Mouse (Mus musculus): Measurements from ENCODE around the gene Nck2. TPM values are rescaled to one million over a fixed set of nuclear protein-coding genes. Genes with fewer than 3 reads are reported as not detected.

Nck2 gene
- polyA plus RNA-seq, 1 experiment from 2014 or later = 38.1 TPM

DNA sequence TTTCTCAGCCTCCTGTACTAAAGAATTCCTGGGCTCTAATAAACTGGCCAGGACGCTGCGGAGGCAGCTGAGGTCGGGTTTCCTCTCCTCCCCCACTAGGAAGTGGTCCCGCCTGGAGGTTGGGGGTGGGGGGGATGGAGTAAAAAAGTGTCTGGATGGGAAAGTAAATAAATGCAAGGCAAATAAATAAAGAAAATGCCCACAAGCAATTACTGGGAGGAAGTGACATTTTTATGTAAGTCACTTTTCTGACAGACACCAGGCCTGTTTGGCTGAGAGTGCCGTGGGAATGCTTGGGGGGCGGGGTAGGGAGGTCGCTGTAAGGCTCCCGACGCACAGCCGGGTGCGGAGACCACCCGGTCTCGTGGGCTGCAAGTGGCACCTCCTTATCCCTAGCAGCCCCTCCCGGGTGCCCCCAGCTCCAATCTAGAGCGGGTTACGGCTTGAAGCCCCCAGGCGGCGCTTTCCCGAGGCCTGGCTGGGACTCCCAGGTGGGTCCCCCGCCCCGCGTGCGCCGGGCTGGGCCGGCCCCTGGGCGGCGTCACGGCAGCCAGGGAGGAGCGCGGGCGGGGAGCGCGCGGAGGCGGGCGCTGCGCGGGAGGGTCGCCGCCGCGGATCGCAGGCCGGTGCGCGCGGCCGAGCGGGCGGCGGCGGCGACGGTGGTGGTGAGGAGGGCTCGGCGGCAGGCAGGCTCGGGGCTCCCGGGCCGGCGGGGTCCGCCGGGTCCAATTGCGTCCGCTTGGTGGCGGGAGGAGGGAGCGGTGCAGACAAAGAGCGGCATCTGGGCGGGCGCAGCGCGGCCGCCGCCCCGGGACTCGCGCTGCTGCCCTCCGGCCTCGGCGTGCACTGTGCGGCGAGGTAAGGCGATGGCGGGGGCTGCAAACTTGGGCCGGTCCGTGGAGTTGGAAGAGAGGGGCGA is 1.1 kb downstream of the Nck2 start:
- under 1% methylated on average over 68 of the region's 86 CpGs for WGBS
- DNase-seq (ENCODE audit: low spot score) (peak; percentile 93), ATAC-seq (replicated peaks; ENCODE audit: low FRiP score, low TSS enrichment, low read depth) (peak; percentile 92)
- Histone ChIP-seq H3K4me3 (ENCODE audit: low read depth, low read length) (peak overlapping the region; percentile 89), H3K4me1 (replicated peaks; ENCODE audit: control insufficient read depth, insufficient read depth, low read length) (peaks cover 32% of the 10 kb centered on the region), H3K9ac (ENCODE audit: low read length) (peak overlapping the region; percentile 96), H3K27ac (ENCODE audit: low read depth) (peak overlapping the region; percentile 90), H3K9me3 (ENCODE audit: control insufficient read depth, low read length) (no peaks in the 10 kb centered on the region), H3K27me3 (replicated peaks; ENCODE audit: control insufficient read depth, insufficient read depth, low read length) (no peaks in the 10 kb centered on the region), H3K4me2 (ENCODE audit: low read length) (peak overlapping the region; percentile 94), H3K36me3 (ENCODE audit: control insufficient read depth, insufficient read depth, low read length) (no peaks in the 10 kb centered on the region)

DNA sequence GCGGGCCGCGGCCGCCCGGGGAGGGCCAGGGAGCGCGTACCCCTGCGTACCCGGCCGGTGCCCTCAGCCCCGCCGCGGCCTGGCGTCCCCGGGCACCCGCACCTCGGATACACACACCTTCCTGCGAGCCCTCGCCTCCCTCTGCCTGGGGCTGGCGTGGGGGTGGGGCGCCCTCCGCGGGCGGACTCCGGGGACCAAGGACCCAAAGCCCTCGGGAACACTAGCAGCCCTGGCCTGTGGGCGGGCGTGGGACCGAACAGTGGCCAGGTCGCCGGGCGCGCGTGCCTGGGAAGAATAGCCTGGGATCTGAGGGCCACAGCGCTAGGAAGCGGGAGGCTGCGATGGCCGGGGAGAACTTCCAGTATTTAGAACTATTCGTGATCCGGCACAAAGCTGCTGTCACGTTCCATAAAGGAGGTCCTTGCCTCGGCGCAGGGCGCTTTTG is 1.7 kb downstream of the Nck2 start:
- H3K4me1 ChIP-seq (replicated peaks; ENCODE audit: control insufficient read depth, insufficient read depth, low read length) = peaks cover 34% of the 10 kb centered on the region
- peak overlapping the region; percentile 96 for H3K9ac ChIP-seq (ENCODE audit: low read length)
- H3K4me2 ChIP-seq (ENCODE audit: low read length) = peak overlapping the region; percentile 94
- H3K27me3 ChIP-seq (replicated peaks; ENCODE audit: control insufficient read depth, insufficient read depth, low read length) = no peaks in the 10 kb centered on the region
- no peaks in the 10 kb centered on the region for H3K36me3 ChIP-seq (ENCODE audit: control insufficient read depth, insufficient read depth, low read length)
- H3K9me3 ChIP-seq (ENCODE audit: control insufficient read depth, low read length) = no peaks in the 10 kb centered on the region
- ATAC-seq (replicated peaks; ENCODE audit: low FRiP score, low TSS enrichment, low read depth) (peak; percentile 71), DNase-seq (ENCODE audit: low spot score) (peak; percentile 89)
- peak overlapping the region; percentile 90 for H3K27ac ChIP-seq (ENCODE audit: low read depth)
- 0% methylated on average over 38 of the region's 44 CpGs for WGBS
- H3K4me3 ChIP-seq (ENCODE audit: low read depth, low read length) = peak overlapping the region; percentile 89

DNA sequence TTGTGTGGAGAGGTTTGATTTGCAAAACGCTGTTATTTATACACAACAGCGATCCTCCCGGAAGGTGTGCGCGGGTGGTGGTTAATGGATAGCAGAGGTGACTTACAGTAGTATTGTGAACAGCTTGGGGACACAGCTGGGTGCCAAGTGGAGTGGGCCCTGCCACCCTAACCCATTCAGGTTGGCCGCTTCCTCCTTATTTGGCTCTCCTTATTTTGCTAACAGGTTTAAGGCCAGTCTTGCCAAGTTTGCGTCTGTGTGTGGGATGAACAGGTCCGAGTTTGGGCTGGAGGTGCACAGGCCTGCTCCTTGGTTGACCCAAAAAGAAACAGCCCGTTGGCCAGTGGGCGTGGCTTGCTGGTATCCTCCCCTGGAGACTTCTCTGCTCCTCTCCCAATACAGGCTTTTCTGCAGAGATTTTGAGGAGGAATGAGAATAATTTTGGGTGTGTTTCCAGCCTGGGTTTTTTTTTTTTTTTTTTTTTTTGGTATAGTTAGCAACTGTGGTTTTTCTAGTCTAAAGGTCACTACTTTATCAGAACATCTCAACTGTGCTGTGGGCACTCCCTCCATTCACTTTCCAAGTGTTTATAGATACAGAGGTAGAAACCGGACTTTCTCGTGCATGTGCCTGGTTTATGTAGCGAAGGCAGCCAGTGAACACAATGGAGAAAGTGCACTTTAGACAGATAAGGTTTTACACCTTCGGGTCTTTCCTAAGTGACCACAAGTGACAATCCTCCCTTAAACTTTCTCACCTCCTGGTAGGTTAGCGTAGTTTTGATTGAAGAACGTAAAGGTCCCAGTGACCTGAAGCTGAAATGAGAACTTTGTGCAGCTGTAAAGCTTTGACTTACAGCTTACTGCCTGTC is 2.6 kb downstream of the Nck2 start:
- Histone ChIP-seq H3K9me3 (ENCODE audit: control insufficient read depth, low read length) (no peaks in the 10 kb centered on the region), H3K9ac (ENCODE audit: low read length) (peak overlapping the region; percentile 96), H3K27ac (ENCODE audit: low read depth) (peak overlapping the region; percentile 90), H3K27me3 (replicated peaks; ENCODE audit: control insufficient read depth, insufficient read depth, low read length) (no peaks in the 10 kb centered on the region), H3K4me1 (replicated peaks; ENCODE audit: control insufficient read depth, insufficient read depth, low read length) (peaks cover 35% of the 10 kb centered on the region), H3K36me3 (ENCODE audit: control insufficient read depth, insufficient read depth, low read length) (no peaks in the 10 kb centered on the region), H3K4me3 (ENCODE audit: low read depth, low read length) (peak overlapping the region; percentile 89), H3K4me2 (ENCODE audit: low read length) (peak overlapping the region; percentile 94)
- ATAC-seq (replicated peaks; ENCODE audit: low FRiP score, low TSS enrichment, low read depth) (no peak), DNase-seq (ENCODE audit: low spot score) (peak; percentile 79)
- 6% methylated on average over 16 of the region's 16 CpGs for WGBS

DNA sequence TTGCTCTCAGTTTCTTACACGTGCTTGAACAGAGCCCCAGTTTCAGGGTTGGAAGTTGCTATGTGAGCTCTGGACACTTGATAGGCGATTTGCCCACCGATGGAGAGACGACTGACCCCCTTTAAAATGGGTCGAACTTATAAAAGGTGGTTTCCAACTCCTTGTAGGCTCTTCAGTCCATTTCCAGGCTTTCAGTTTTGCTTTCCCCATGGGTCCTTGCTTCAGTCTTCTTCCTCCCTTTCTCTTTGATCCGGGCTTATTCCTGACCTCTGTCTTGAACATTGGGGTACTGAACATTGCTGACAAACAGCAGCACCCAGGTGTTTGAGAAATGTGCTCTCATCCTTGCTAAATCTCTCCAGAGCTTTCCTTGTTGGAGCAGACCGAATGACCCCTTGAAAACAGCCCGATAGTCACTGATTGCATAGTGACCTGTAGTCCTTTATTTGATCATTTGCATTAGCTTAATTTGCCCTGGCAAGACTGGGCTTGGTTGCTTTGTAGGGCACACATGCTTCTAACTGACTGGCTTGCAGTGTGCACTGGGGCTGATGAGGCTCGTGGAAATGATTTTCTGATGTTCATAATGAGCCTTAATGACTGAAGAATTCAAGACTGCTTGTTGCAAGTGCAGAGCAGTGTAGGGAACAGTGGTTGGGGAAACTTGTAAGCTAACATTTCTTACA is 3.4 kb downstream of the Nck2 start:
- Histone ChIP-seq H3K36me3 (ENCODE audit: control insufficient read depth, insufficient read depth, low read length) (no peaks in the 10 kb centered on the region), H3K27ac (ENCODE audit: low read depth) (no peak overlapping the region), H3K27me3 (replicated peaks; ENCODE audit: control insufficient read depth, insufficient read depth, low read length) (no peaks in the 10 kb centered on the region), H3K4me1 (replicated peaks; ENCODE audit: control insufficient read depth, insufficient read depth, low read length) (peaks cover 35% of the 10 kb centered on the region), H3K9ac (ENCODE audit: low read length) (peak overlapping the region; percentile 96), H3K9me3 (ENCODE audit: control insufficient read depth, low read length) (no peaks in the 10 kb centered on the region), H3K4me2 (ENCODE audit: low read length) (peak overlapping the region; percentile 94), H3K4me3 (ENCODE audit: low read depth, low read length) (peak overlapping the region; percentile 89)
- 45% methylated on average over 9 of the region's 9 CpGs for WGBS
- DNase-seq (ENCODE audit: low spot score) = no peak
- ATAC-seq (replicated peaks; ENCODE audit: low FRiP score, low TSS enrichment, low read depth) = no peak

GRCm38 (mm10) chr1:43450811-43451210 is 6.4 kb downstream of the Nck2 start:
- H3K4me3 ChIP-seq (ENCODE audit: low read depth, low read length) = no peak overlapping the region
- no peak overlapping the region for H3K27ac ChIP-seq (ENCODE audit: low read depth)
- WGBS = 74% methylated on average over 1 of the region's 1 CpGs
- no peak overlapping the region for H3K4me2 ChIP-seq (ENCODE audit: low read length)
- no peaks in the 10 kb centered on the region for H3K27me3 ChIP-seq (replicated peaks; ENCODE audit: control insufficient read depth, insufficient read depth, low read length)
- no peaks in the 10 kb centered on the region for H3K36me3 ChIP-seq (ENCODE audit: control insufficient read depth, insufficient read depth, low read length)
- no peak for ATAC-seq (replicated peaks; ENCODE audit: low FRiP score, low TSS enrichment, low read depth)
- H3K4me1 ChIP-seq (replicated peaks; ENCODE audit: control insufficient read depth, insufficient read depth, low read length) = peaks cover 27% of the 10 kb centered on the region
- no peak overlapping the region for H3K9ac ChIP-seq (ENCODE audit: low read length)
- no peak for DNase-seq (ENCODE audit: low spot score)
- no peaks in the 10 kb centered on the region for H3K9me3 ChIP-seq (ENCODE audit: control insufficient read depth, low read length)

- H3K27ac ChIP-seq (ENCODE audit: low read depth) = no peak overlapping the region
- no peaks in the 10 kb centered on the region for H3K36me3 ChIP-seq (ENCODE audit: control insufficient read depth, insufficient read depth, low read length)
- no peak overlapping the region for H3K9ac ChIP-seq (ENCODE audit: low read length)
- 88% methylated on average over 3 of the region's 3 CpGs for WGBS
- H3K4me2 ChIP-seq (ENCODE audit: low read length) = no peak overlapping the region
- no peak for ATAC-seq (replicated peaks; ENCODE audit: low FRiP score, low TSS enrichment, low read depth)
- DNase-seq (ENCODE audit: low spot score) = no peak
- no peak overlapping the region for H3K4me3 ChIP-seq (ENCODE audit: low read depth, low read length)
- H3K9me3 ChIP-seq (ENCODE audit: control insufficient read depth, low read length) = no peaks in the 10 kb centered on the region
- H3K27me3 ChIP-seq (replicated peaks; ENCODE audit: control insufficient read depth, insufficient read depth, low read length) = no peaks in the 10 kb centered on the region
- H3K4me1 ChIP-seq (replicated peaks; ENCODE audit: control insufficient read depth, insufficient read depth, low read length) = peaks cover 8% of the 10 kb centered on the region
Measured at GRCm38 (mm10) chr1:43453683-43454082, 9.3 kb downstream of the Nck2 start.

DNA sequence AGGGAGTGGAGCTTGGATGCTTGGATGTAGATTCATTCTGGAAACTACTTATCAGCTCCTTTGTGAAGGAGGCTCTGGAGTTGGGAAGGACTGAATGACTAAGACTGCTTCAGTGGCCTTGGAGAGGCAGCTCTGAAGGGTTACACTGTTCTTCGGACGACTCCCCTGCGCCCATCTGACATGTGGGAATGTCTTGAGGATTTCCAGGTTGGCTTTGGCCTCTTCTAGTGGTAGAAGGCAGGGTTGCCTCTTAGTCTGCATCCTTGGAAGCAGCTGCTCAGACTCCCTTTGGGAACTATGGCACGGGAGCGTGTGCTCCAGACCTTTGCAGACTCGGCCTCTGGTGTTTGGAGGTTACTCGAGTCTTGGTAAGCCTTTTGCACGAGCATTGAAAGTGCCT is 10.4 kb downstream of the Nck2 start:
- Histone ChIP-seq H3K4me1 (replicated peaks; ENCODE audit: control insufficient read depth, insufficient read depth, low read length) (peaks cover 16% of the 10 kb centered on the region), H3K4me3 (ENCODE audit: low read depth, low read length) (no peak overlapping the region), H3K27me3 (replicated peaks; ENCODE audit: control insufficient read depth, insufficient read depth, low read length) (no peaks in the 10 kb centered on the region), H3K9me3 (ENCODE audit: control insufficient read depth, low read length) (no peaks in the 10 kb centered on the region), H3K9ac (ENCODE audit: low read length) (no peak overlapping the region), H3K4me2 (ENCODE audit: low read length) (no peak overlapping the region), H3K27ac (ENCODE audit: low read depth) (no peak overlapping the region), H3K36me3 (ENCODE audit: control insufficient read depth, insufficient read depth, low read length) (no peaks in the 10 kb centered on the region)
- DNase-seq (ENCODE audit: low spot score) (no peak), ATAC-seq (replicated peaks; ENCODE audit: low FRiP score, low TSS enrichment, low read depth) (no peak)
- 55% methylated on average over 8 of the region's 8 CpGs for WGBS

GRCm38 (mm10) chr1:43455196-43455595 is 10.8 kb downstream of the Nck2 start:
- no peak for DNase-seq (ENCODE audit: low spot score)
- WGBS = 32% methylated on average over 1 of the region's 1 CpGs
- no peaks in the 10 kb centered on the region for H3K27me3 ChIP-seq (replicated peaks; ENCODE audit: control insufficient read depth, insufficient read depth, low read length)

More at GRCm38 (mm10) chr1:43455196-43455595, 10.8 kb downstream of the Nck2 start:
- ATAC-seq (replicated peaks; ENCODE audit: low FRiP score, low TSS enrichment, low read depth) = no peak
- Histone ChIP-seq H3K4me2 (ENCODE audit: low read length) (no peak overlapping the region), H3K9me3 (ENCODE audit: control insufficient read depth, low read length) (no peaks in the 10 kb centered on the region), H3K36me3 (ENCODE audit: control insufficient read depth, insufficient read depth, low read length) (no peaks in the 10 kb centered on the region), H3K4me3 (ENCODE audit: low read depth, low read length) (no peak overlapping the region), H3K9ac (ENCODE audit: low read length) (no peak overlapping the region), H3K27ac (ENCODE audit: low read depth) (no peak overlapping the region), H3K4me1 (replicated peaks; ENCODE audit: control insufficient read depth, insufficient read depth, low read length) (peaks cover 13% of the 10 kb centered on the region)
